Mouse (Mus musculus) left cerebral cortex, postnatal 14 days (tissue): ENCODE results near the gene Tbxas1. TPM values are rescaled to one million over a fixed set of nuclear protein-coding genes. Genes with fewer than 3 reads are reported as not detected.

Experiments
- DNase-seq, 2 experiments: peaks; one replicate each; pipeline ENCODE4 v3.0.0; 2021 to 2022; ENCODE audit warnings: low spot score in 2 of 2, mixed read lengths in 1 of 2
- intact Hi-C: fragments of 180-260 bp; cut with DNase I; formaldehyde crosslinking; loops from one replicate; pipeline ENCODE4 v1.15.1; 2025
- total RNA-seq, 2 experiments: library from RNA; stranded (reverse); gene quantifications; 2 replicates each; pipeline ENCODE4 v1.2.3; 2021

Gene Tbxas1
- total RNA-seq, 2 experiments from 2014 or later: 2.9 to 3.0 TPM

GRCm38 (mm10) chr6:38974536-38975268 lies 99.5 kb downstream of the Tbxas1 start:
- DNase-seq: no peak
- intact Hi-C loops: no loop called here

- DNase-seq: no peak
- intact Hi-C loops: no loop called here
Measured at GRCm38 (mm10) chr6:38975866-38976265, 100.7 kb downstream of the Tbxas1 start.

- no peak for DNase-seq
- intact Hi-C loops: no loop called here
Measured at GRCm38 (mm10) chr6:38976355-38976754, 101.2 kb downstream of the Tbxas1 start.

- no peak for DNase-seq
- intact Hi-C loops: no loop called here
Measured at GRCm38 (mm10) chr6:38980921-38981715, 105.9 kb downstream of the Tbxas1 start.

- no peak for DNase-seq
- intact Hi-C loops: no loop called here
Measured at GRCm38 (mm10) chr6:38982071-38982470, 106.9 kb downstream of the Tbxas1 start.

- intact Hi-C loops: no loop called here
- no peak for DNase-seq
Measured at GRCm38 (mm10) chr6:38982656-38983055, 107.5 kb downstream of the Tbxas1 start.

- peak; percentile 16 to 27 for DNase-seq
- intact Hi-C loops: no loop called here
Measured at GRCm38 (mm10) chr6:38983060-38983459, 107.9 kb downstream of the Tbxas1 start.

- intact Hi-C loops: no loop called here
- DNase-seq: no peak
Measured at GRCm38 (mm10) chr6:38984626-38985025, 109.4 kb downstream of the Tbxas1 start.

GRCm38 (mm10) chr6:38986641-38987040 lies 111.4 kb downstream of the Tbxas1 start:
- intact Hi-C loops: no loop called here
- no peak for DNase-seq

GRCm38 (mm10) chr6:38992016-38992415 lies 116.8 kb downstream of the Tbxas1 start:
- intact Hi-C loops: no loop called here
- DNase-seq: no peak

GRCm38 (mm10) chr6:38995774-38996173 lies 120.6 kb downstream of the Tbxas1 start:
- DNase-seq: no peak
- intact Hi-C loops: no loop called here

- DNase-seq: no peak
- intact Hi-C loops: no loop called here
Measured at GRCm38 (mm10) chr6:38997838-38998237, 122.6 kb downstream of the Tbxas1 start.

GRCm38 (mm10) chr6:39003126-39003525 lies 127.9 kb downstream of the Tbxas1 start:
- intact Hi-C loops: no loop called here
- no peak for DNase-seq

GRCm38 (mm10) chr6:39004003-39004473 lies 128.8 kb downstream of the Tbxas1 start:
- intact Hi-C loops: no loop called here
- no peak for DNase-seq

GRCm38 (mm10) chr6:39005267-39005944 lies 130.2 kb downstream of the Tbxas1 start:
- no peak for DNase-seq
- intact Hi-C loops: no loop called here

GRCm38 (mm10) chr6:39005945-39006572 lies 130.9 kb downstream of the Tbxas1 start:
- intact Hi-C loops: no loop called here

GRCm38 (mm10) chr6:39007223-39007622 lies 132.0 kb downstream of the Tbxas1 start:
- intact Hi-C loops: no loop called here
- DNase-seq: no peak

More at GRCm38 (mm10) chr6:39005945-39006572, 130.9 kb downstream of the Tbxas1 start:
- peak; percentile 66 to 76 for DNase-seq

GRCm38 (mm10) chr6:39008116-39008515 lies 132.9 kb downstream of the Tbxas1 start:
- intact Hi-C loops: no loop called here
- DNase-seq: no peak

- no peak for DNase-seq
- intact Hi-C loops: no loop called here
Measured at GRCm38 (mm10) chr6:39013034-39013832, 138.0 kb downstream of the Tbxas1 start.
